ENCODE assay signal across 8 mouse cellular contexts in the genomic region with DNA sequence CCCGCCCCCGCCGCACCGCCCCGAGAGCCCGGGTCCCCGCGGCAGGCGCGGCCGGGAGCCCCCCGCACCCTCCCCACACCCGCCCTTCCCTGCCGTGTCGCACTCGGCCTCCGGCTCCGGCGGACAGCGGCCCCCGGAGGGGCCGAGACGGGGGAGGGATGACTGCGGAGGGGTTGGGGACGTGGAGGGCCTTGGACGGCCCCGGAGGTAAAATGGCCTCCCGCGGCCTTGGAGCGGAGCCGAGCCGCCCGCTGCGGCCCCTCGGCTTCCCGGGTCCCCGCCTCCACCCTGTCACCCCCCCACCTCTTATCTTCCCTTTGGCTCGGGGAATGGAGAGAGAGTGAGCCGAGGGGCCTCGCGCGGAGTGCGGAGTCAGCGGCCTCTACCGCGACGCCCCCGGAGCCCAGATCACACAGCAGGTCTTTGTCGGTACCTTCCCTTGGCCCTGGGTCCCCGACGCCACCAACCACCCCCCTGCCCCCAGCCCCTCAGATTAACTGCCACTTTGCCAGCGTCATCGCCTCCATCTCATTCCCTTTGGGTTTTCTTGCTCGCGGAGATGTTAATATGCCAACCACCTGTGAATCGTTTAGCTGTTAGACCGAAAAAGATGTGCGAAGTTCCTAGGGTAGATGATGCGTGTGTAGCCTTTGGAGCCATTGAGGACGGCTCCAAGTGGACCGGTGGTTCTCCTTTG. TPM values are rescaled to one million over a fixed set of nuclear protein-coding genes. Genes with fewer than 3 reads are reported as not detected.
DNase-seq lines count a peak whose midpoint lies in the region; ATAC-seq and TF ChIP-seq lines count a peak whose summit lies in the region.

No protein-coding gene starts in this region.

- DNase-seq in 416B (ENCODE audit: low read depth) (peak; percentile 37), MEL-GATA-1-ER (ENCODE audit: extremely low read depth, low read depth) (peak; percentile 43)
- DNase-seq in cerebellum, adult 9-10 months, result peak; percentile 62
- DNase-seq in gastrocnemius, adult 2 months, result peak; percentile 64
- peak; percentile 57 for DNase-seq in lung, adult 2 months
- peak; percentile 45 for DNase-seq in thymus, postnatal 25 days

- no peaks in the 10 kb centered on the region for H3K36me3 ChIP-seq in intestine, embryonic 15.5 days

- TF ChIP-seq POLR2A in lung, adult 2 months (IDR thresholded peaks at IDR 0.05; ENCODE audit: borderline replicate concordance, extremely low read depth, low read depth, low read length), result no peak

- TF ChIP-seq CTCF in gastrocnemius, adult 2 months (IDR thresholded peaks at IDR 0.05), result no peak
- no peak for TF ChIP-seq CTCF in lung, adult 2 months (IDR thresholded peaks at IDR 0.05; ENCODE audit: insufficient read depth, low read length)

- 0 out of 2 replicates have a peak, but pooled peaks cover 10% of the 10 kb centered on the region for H3K4me1 ChIP-seq in intestine, embryonic 15.5 days (replicated peaks)
- peaks cover 7% of the 10 kb centered on the region for H3K4me1 ChIP-seq in lung, adult 2 months (ENCODE audit: control insufficient read depth, insufficient read depth, low read length)

- no peaks in the 10 kb centered on the region for H3K27me3 ChIP-seq in intestine, embryonic 15.5 days (replicated peaks)

- 0% methylated on average over 47 of the region's 61 CpGs for WGBS in intestine, embryonic 15.5 days
- WGBS in lung, adult 2 months, result under 1% methylated on average over 56 of the region's 61 CpGs

- H3K27ac ChIP-seq in gastrocnemius, adult 2 months, result peak overlapping the region; percentile 99
- H3K27ac ChIP-seq in intestine, embryonic 15.5 days, result peak overlapping the region; percentile 94

- peak overlapping the region; percentile 97 for H3K9ac ChIP-seq in intestine, embryonic 15.5 days

- ATAC-seq in intestine, embryonic 15.5 days, result peak; percentile 70
- peak; percentile 7; the same call in 1 of the 2 replicates for ATAC-seq in neutrophil, adult 5-6 weeks (ENCODE audit: extremely low read depth, insufficient number of reproducible peaks, low FRiP score, poor library complexity, severe bottlenecking)

- intact Hi-C loops in gastrocnemius, adult 2 months (cut with DNase I), result no loop called here

- H3K9me3 ChIP-seq in intestine, embryonic 15.5 days, result no peaks in the 10 kb centered on the region

- peak overlapping the region; percentile 79 for H3K4me3 ChIP-seq in gastrocnemius, adult 2 months
- H3K4me3 ChIP-seq in intestine, embryonic 15.5 days (replicated peaks), result peak overlapping the region; percentile 95
- H3K4me3 ChIP-seq in lung, adult 2 months (replicated peaks; ENCODE audit: extremely low read depth, low read depth, low read length), result peak overlapping the region; percentile 98

- H3K4me2 ChIP-seq in intestine, embryonic 15.5 days (replicated peaks), result peak overlapping the region; percentile 75

RNA-seq across cellular contexts. Expression of a gene that starts 0.9 kb away (rescaled TPM):
- total RNA-seq in gastrocnemius, adult 2 months (2021), result 10 to 100 TPM; 68.3 to 69.8 TPM
- 94.3 and 95.4 TPM in 2 replicates for polyA plus RNA-seq in intestine, embryonic 15.5 days (2015; fragmentation: Nextera tagmentation; extraction: Ambion mirVana)
- 107 TPM in 2 replicates for polyA plus RNA-seq in lung, adult 2 months (2012; rRNA removed)
- 71.1 and 83.7 TPM in 2 replicates for total RNA-seq in neutrophil, adult 5-6 weeks (2017)

Comparison
In these comparisons a context has a peak if more than half of its experiments do, and no peak if none do; other contexts are left out.
1. Peak in every context shown above with its lines: DNase-seq, ATAC-seq, H3K4me3 ChIP-seq and H3K27ac ChIP-seq.